Mouse (Mus musculus) natural killer cell, adult 2 months (primary cell): ENCODE measurements around the gene Cep89.

ENCODE experiments used
- DNase-seq, 2 experiments: peaks; one replicate each; pipeline ENCODE4 v3.0.0; 2022; ENCODE audit warnings: low spot score in 2 of 2

The Cep89 gene

DNA sequence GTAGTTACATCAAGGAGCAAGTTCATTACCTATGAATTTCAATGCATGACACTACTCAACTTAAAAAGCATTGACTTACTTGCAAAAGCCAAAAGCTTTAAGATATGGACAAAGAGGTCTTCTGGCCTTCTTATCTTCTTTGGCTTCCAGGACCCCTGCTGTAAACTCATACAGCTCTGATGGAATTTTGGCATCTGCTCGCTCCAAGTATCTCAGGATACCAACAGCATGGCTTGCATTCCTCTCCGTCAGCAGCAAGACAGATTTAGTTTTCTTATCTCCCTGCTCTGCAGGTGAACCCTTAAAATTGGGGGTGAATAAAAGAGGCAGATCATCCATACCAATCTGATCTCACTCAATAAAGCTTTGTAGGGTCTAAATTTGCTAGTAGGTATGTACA is 88.3 kb downstream of the Cep89 start:
- DNase-seq: no peak

GRCm38 (mm10) chr7:35486553-35486952 is 89.7 kb downstream of the Cep89 start:
- no peak for DNase-seq
